Mouse (Mus musculus) right cerebral cortex, postnatal 10 days (tissue): ENCODE measurements around the gene Rora.

Source experiments
- DNase-seq, 2 experiments: peaks; one replicate each; pipeline ENCODE4 v3.0.0; 2021; ENCODE audit warnings: low spot score in 2 of 2

Rora gene

DNA sequence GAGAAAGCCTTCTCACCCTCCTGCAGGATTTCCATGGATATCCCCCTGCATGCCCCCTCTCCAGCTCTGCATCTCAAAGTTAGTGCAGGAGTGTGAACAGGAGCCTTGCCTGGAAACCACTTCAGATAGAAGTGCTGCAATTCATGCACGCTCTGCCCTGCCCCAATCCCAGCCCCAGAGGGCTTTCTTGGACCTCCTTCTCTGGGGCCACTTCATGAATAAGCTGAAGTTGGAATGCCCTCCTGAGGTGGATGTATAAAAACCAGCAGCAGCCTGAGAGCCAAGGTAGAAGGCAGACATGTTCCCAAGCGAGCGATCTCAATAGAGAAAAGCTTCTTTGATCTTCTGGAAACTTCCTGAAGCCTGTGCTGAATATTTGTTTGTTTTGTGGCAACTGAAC is 572.8 kb downstream of the Rora start:
- no peak for DNase-seq

DNA sequence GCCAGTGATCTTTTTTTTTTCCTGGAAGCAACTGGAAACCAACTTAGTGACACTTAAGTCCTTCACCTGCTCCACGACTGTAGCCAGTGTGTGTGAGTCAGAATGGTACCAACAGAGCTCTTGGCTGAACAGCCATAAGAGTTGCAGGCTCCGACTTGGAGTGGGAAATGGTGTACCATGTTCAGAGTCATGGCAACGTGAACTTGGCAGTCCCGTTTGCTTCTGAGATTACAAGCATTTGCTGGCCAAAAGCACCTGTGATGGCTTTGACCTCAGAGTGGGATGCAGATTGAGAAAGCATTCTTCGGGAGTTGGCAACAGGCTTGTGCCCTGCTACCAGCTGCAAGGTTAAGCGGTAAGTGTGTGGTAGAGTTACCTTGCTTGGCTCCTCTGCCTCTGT is 574.2 kb downstream of the Rora start:
- DNase-seq, result no peak

DNA sequence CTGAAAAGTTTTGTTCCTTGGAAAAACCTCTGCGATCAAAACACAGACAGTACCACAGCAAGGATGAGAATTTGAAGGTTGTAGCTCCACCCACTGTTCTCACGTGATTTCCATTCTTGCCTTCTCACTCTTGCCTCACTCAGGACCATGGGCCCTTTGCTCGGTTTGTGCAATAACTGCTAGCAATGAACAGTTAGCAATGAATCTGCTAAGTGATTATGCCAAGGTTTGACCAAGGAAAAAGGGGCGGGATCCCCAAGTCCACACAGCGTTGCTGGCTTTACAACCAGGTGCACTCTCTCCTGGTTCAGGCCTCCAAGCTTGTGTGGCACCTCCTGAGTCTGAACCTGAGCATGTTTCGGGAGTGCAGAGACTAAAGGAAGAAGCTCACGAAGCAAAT is 576.3 kb downstream of the Rora start:
- no peak for DNase-seq

- DNase-seq, result no peak
Measured at GRCm38 (mm10) chr9:69234526-69234925, 580.9 kb downstream of the Rora start.

DNA sequence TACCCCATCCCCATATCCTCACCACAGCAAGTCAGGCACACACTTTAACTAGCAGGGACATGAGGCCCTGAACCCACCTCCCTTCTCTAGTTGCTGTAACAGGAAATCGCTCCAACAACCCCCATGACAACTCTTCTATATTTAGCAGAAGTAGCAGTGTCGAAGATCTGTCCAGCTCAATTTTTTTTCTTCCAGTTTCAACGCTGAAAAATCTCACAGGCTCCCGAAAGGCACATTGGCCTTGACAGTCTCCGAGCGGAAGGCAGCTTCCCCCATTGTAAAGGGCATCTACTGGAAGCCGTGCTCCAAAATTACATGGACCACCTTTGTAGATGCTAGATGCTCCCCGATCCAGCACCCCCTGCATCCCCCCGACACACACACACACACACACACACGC is 583.7 kb downstream of the Rora start:
- DNase-seq, result no peak

- DNase-seq, result peak in 1 of 2 experiments; percentile 33
Measured at GRCm38 (mm10) chr9:69242538-69242937, 589.0 kb downstream of the Rora start.

GRCm38 (mm10) chr9:69243626-69244025 is 590.0 kb downstream of the Rora start:
- no peak for DNase-seq

DNA sequence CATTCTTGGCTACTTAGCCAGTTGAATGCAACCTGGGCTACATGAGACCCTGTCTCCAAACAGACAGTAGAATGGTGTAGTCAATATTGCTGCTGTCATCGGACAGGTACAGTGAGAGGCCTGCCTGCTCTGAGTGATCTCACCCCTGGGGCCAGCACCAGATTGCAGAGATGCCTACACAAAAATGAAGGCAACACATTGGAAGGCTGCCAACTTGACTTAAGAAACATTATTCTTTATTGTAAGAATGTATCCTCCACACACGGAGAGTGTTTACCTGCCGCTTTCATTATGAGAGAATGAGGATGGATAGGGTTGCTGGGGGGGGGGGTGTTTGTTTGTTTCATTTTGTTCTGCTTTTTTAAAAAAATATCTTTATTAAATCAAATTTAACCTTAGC is 592.6 kb downstream of the Rora start:
- DNase-seq, result no peak

DNA sequence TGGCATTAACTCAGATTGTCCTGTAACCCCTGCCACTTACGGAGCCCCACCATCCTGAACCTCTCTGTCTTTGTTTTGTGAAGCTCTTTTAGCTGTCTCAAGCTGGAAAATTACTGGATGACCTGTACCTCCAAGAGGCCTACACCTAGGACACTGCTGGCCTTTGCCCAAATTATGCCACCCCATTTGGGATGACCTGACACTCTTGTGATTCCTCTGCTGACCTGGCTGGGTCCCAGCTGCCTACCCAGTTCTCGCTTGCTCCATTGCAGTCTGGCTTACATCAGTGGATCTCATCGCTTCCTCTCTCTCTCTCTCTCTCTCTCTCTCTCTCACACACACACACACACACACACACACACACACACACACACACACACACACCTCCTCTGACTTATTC is 596.0 kb downstream of the Rora start:
- no peak for DNase-seq

- DNase-seq, result no peak
Measured at GRCm38 (mm10) chr9:69250326-69250725, 596.7 kb downstream of the Rora start.

DNA sequence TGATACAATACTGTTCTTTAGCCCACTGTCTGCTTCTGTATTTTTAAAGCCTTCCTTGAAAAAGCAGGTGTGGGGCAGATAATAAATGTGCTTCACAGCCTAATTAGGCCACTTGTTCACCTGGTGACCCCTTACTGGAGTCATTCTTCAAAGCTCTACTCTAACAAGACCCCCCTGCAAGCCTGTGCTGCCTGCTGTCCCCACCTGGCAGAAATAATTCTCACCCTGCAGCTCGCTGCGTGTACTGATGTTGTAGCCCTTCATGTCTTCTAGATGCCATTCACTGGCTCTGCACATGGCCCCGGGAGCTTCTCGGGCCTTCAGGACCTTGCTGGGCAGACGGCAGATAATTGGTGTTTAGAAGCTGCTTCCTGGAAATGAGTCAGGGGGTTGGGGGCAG is 604.9 kb downstream of the Rora start:
- DNase-seq, result no peak

DNA sequence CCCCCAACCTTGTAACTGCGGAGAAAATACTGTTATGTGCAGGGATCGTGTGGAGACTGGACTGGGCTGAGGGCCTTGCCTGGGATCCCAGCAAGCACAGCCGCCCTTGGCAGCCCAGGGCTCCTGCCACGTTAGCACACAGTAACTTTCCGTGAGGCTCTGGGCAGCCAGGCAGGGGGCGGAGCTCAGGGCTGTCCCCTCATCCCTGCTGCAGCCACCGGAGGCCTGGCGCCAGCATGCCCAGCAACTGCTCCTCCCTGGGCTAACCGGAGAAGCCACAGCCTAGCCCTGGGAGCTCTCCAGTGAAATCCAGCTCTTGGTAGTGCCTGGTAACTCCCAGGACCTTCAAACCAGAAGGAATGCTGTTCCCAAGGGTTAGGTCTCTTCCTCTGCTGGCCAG is 605.8 kb downstream of the Rora start:
- DNase-seq, result peak; percentile 69 to 74

DNA sequence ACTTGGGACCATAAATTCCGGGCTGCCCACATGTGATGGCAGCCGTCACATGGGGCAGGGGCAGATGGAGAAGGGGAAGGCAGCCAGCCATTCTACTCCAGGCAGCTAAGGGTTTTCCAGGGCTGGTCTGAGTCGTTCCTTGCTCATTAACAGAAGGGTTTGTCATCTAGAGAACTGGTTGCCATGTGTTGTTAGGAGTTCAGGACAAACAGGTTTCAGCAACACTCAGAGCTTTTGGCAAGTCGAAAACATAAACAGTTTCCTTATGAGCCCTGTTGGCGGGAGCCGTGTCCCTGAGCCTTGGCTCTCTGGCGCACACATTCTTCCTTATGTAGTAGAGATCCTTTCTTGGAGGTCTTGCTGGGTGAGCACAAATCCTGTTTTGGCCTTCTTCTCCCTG is 611.6 kb downstream of the Rora start:
- no peak for DNase-seq

- no peak for DNase-seq
Measured at GRCm38 (mm10) chr9:69270374-69270773, 616.8 kb downstream of the Rora start.

DNA sequence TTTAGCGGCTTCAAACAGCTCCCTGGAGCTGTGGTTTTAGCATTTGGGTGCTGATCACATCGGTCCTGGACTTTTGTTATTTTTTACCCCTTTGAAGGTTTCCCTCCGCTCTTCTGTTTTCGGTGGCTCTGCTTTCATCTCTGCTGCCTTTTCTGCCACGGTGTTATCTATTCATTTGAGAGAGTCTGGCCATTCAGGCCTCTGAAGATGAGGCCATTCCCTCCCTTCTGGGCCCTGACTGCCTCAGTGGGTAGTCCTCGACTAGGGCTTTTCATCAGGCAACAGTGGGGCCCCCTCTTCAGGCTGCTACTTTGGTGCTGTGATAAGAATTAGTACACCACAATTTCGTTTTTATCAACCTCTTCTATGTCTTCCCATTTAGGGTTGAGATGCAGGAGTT is 617.3 kb downstream of the Rora start:
- DNase-seq, result no peak

- DNase-seq, result peak; percentile 47 to 52
Measured at GRCm38 (mm10) chr9:69272884-69273283, 619.3 kb downstream of the Rora start.

DNA sequence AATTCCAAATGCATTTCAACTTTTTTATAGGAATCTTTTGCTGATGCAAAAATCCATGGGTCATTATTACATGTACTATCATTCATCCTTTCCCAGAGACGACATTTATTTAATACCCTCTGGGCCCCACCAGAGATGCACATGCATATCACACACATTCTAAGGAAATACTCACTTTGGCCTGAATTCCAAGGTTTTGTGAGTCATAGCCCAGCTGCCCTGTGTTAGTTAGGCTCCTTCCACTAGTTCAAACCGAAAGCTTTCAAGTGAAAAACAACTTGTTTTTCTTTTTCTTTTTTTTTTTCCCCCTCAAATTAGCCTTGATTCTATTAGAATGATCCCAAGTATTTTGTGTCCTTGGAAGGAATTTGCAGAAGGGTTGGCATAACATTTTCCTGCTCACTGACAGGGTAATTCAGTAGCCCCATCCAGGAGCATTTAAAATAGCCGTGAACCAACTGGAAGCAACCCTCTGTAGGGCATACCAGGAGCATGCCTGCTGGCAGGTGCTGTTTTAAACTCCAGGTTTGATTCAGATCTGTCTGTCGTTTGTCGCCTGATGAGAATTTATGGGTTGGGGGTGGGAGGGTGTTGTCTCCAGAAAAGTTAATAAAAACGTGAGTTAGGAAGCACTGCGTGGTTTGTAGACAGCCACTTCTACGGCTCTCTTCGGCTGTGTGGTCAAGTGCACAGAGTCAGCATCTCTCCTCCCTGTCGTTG is 621.3 kb downstream of the Rora start:
- DNase-seq, result no peak

DNA sequence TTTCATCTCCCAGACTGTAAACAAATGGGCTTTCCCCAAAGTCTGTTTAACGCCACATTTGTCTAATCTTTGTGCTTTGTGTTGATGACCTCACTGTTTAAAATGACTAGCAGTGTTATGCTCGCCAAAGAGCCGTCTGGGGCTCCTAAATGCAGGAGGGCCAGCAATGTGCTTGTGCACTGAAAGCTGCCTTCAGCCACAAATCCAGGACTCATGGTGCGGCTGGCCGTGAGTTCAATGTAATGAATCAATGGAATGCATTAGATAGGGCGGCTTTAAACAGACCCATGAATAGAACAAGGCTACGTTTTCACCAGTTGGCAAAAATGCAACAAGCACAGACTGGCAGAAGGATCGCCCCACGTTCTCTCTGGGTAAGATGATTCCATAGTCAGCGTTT is 623.7 kb downstream of the Rora start:
- no peak for DNase-seq

GRCm38 (mm10) chr9:69285011-69285410 is 631.4 kb downstream of the Rora start:
- DNase-seq, result no peak

DNA sequence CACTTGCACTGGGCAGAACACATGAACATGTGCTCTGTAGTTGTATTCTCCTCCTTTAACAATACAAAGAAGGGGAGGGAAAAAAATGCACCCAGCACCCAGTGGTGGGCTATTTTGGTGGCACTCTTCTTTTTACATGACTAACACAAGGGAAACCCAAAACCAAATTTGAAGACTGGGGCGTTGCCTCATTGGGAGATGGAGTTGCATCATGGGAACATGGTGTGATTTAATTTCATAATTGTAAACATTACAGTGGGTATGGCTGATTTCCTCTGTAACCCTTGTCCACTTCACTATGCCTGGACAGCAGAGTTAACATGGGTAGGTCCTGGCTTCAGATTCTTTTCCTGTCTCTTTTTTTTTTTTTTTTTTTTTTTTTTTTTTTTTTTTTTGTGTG is 634.5 kb downstream of the Rora start:
- no peak for DNase-seq

- no peak for DNase-seq
Measured at GRCm38 (mm10) chr9:69288586-69288985, 635.0 kb downstream of the Rora start.

DNA sequence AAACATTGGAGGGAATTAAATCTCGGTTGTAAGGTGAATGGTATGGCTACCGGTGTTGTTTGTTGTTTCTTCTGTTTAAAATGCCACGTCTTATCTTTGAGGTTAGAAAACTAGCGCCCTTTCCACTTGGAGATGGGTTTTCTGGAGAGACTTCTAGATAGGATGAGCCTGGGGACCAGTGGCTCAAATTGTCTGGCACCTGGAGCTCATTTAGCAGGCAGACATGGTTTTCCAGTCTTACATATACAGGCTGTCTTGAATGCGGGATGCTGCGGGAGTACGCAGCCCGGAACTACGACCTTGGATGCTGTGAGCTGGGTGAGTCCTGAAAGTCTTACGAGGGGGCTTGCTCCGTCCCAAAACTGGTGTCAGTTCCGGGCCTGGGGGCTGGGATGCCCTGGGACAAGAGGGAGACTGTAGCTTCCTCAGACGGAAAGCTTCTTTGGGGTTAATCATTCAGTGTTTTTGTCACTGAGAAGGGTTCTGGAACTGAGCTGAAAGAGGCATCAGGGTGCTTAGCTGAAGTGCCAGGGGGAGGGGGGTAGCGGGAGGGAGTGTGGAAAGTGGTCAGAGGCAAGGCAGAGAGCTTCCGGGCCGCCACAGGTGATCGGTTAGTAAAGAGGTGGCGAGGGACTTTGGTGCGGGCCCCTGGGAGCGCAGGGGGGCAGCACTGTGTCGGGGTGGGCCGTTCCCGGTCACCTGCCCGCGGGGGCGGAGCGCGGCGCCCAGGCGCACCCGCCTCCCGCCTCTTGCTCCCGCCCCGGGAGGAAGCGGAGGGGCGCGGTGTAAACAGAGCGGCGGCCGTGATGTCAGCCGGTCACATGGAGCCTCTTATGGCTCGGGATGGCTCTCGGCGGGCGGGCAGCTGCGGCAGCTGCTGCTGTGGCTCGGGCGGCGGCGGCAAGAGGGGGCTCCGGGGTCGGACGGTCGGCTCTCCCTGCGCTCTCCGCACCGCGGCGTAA is 635.8 kb downstream of the Rora start:
- peak; percentile 82 to 83 for DNase-seq
